Mouse (Mus musculus): ENCODE results near the gene Tusc2.
"Not testable (repeated sequence)": the region's sequence is repeated elsewhere in the genome, so short reads cannot be mapped to it uniquely, and the experiment has no call there.

Tusc2 gene

GRCm38 (mm10) chr9:107544729-107545128, 18.3 kb upstream of the Tusc2 start:
- DNase-seq (ENCODE audit: extremely low read depth, insufficient read length, low spot score): no peak

- DNase-seq (ENCODE audit: extremely low read depth, insufficient read length, low spot score): no peak
Observed at GRCm38 (mm10) chr9:107545199-107545598, 17.9 kb upstream of the Tusc2 start.

- peak; percentile 35 for DNase-seq (ENCODE audit: extremely low read depth, insufficient read length, low spot score)
Observed at GRCm38 (mm10) chr9:107545602-107546001, 17.5 kb upstream of the Tusc2 start.

GRCm38 (mm10) chr9:107547026-107547425, 16.0 kb upstream of the Tusc2 start, which contains the start of gene Zmynd10:
Zmynd10 (plus strand) TSS chr9:107547298.
- DNase-seq (ENCODE audit: extremely low read depth, insufficient read length, low spot score): no peak

- no peak for DNase-seq (ENCODE audit: extremely low read depth, insufficient read length, low spot score)
Observed at GRCm38 (mm10) chr9:107547957-107548356, 15.1 kb upstream of the Tusc2 start.

- DNase-seq (ENCODE audit: extremely low read depth, insufficient read length, low spot score): no peak
Observed at GRCm38 (mm10) chr9:107548820-107549219, 14.2 kb upstream of the Tusc2 start.

- no peak for DNase-seq (ENCODE audit: extremely low read depth, insufficient read length, low spot score)
Observed at GRCm38 (mm10) chr9:107549297-107550074, 13.6 kb upstream of the Tusc2 start.

- no peak for DNase-seq (ENCODE audit: extremely low read depth, insufficient read length, low spot score)
Observed at GRCm38 (mm10) chr9:107550491-107551116, 12.5 kb upstream of the Tusc2 start.

- peak; percentile 93 for DNase-seq (ENCODE audit: extremely low read depth, insufficient read length, low spot score)
Observed at GRCm38 (mm10) chr9:107551117-107551889, 11.8 kb upstream of the Tusc2 start, which contains the start of gene Rassf1. Rassf1 (plus strand) TSS chr9:107551555.

GRCm38 (mm10) chr9:107551890-107552355, 11.1 kb upstream of the Tusc2 start:
- DNase-seq (ENCODE audit: extremely low read depth, insufficient read length, low spot score): no peak

- no peak for DNase-seq (ENCODE audit: extremely low read depth, insufficient read length, low spot score)
Observed at GRCm38 (mm10) chr9:107552690-107553393, 10.2 kb upstream of the Tusc2 start.

- no peak for DNase-seq (ENCODE audit: extremely low read depth, insufficient read length, low spot score)
Observed at GRCm38 (mm10) chr9:107553541-107554318, 9.3 kb upstream of the Tusc2 start.

GRCm38 (mm10) chr9:107554319-107554825, 8.7 kb upstream of the Tusc2 start:
- DNase-seq (ENCODE audit: extremely low read depth, insufficient read length, low spot score): peak; percentile 100

GRCm38 (mm10) chr9:107555031-107555457, 8.0 kb upstream of the Tusc2 start:
- no peak for DNase-seq (ENCODE audit: extremely low read depth, insufficient read length, low spot score)

- DNase-seq (ENCODE audit: extremely low read depth, insufficient read length, low spot score): no peak
Observed at GRCm38 (mm10) chr9:107555701-107556100, 7.4 kb upstream of the Tusc2 start.

- no peak for DNase-seq (ENCODE audit: extremely low read depth, insufficient read length, low spot score)
Observed at GRCm38 (mm10) chr9:107556346-107556745, 6.7 kb upstream of the Tusc2 start.

- DNase-seq (ENCODE audit: extremely low read depth, insufficient read length, low spot score): not testable (repeated sequence)
Observed at GRCm38 (mm10) chr9:107565556-107565955, 2.5 kb downstream of the Tusc2 start.

- no peak for DNase-seq (ENCODE audit: extremely low read depth, insufficient read length, low spot score)
Observed at GRCm38 (mm10) chr9:107566041-107566709, 3.1 kb downstream of the Tusc2 start.

GRCm38 (mm10) chr9:107566855-107567254, 3.8 kb downstream of the Tusc2 start:
- DNase-seq (ENCODE audit: extremely low read depth, insufficient read length, low spot score): no peak

Measured in 3134 (cell line).